In the genomic region with DNA sequence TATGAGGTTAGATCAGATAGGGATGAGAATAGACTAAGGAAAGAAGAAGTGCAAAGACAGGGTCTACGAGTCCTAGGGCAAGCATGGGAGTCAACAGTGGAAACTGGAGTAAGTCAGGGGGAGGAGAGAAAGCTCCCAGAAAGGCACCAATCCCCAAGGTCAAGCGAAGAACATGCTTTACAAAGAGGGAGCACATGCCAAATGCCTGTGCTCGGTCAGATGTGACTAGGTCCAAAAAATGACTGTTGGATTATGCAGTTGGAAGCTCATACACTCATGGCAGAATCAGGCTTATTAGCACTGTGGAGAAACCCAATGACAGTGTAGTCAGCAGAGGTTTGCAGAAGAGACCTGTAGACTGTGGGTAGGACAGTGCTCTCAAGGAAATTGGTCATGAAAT, we compare ENCODE assay signal across 12 mouse cellular contexts.
"Had no signal": no experiment of that assay in that cellular context is flagged by ENCODE, and none has a peak within 500 bp of the region (broad histone marks: within the 10 kb centered on the region; RNA-seq: fewer than 3 reads in every experiment).

No protein-coding gene starts in this region.

- H3K4me3 ChIP-seq: layer of hippocampus, adult 2 months; liver, embryonic 13.5 days had no signal

- H3K4me1 ChIP-seq: liver, embryonic 13.5 days had no signal

- H3K4me2 ChIP-seq: liver, embryonic 13.5 days had no signal

- H3K27me3 ChIP-seq: liver, embryonic 13.5 days had no signal

- H3K36me3 ChIP-seq: liver, embryonic 13.5 days had no signal

- DNase-seq: layer of hippocampus, adult 9-11 months; liver, embryonic 13.5 days; lung, adult 2 months; lung, postnatal 14 days; lung, postnatal 4 days; midbrain, embryonic 14.5 days; thymus, adult 18-20 months; thymus, postnatal 36 days had no signal

- H3K9ac ChIP-seq: liver, embryonic 13.5 days had no signal

- ATAC-seq: hindbrain, postnatal 0 days; inflammation-experienced regulatory T-cells, adult 6 months; intestine, embryonic 16.5 days had no signal

- H3K27ac ChIP-seq: hindbrain, postnatal 0 days; layer of hippocampus, adult 2 months; liver, embryonic 13.5 days had no signal

- H3K9me3 ChIP-seq: liver, embryonic 13.5 days had no signal
